Mouse (Mus musculus) stomach, embryonic 15.5 days (tissue): ENCODE measurements at regions not wholly inside any gene's neighbourhood (a gene's known extent, or its start where the extent isn't known, plus 50 kb on each side); places are given as distances from the start of the nearest gene placed in this dataset.
A peak's percentile ranks its signal among the peaks of the same experiment; 100 is the strongest.

Experiments
- ATAC-seq: fragments of 200-750 bp; cut with Nextera tagmentation; 2 replicates; pipeline ENCODE4 v1.8.0; 2017; ENCODE audit warnings: low read depth, moderate number of reproducible peaks, moderate TSS enrichment; ENCODE audit not compliant: insufficient read depth, low FRiP score
- H3K27ac ChIP-seq: fragments of 300-500 bp; sonication (generic); 2 replicates; pipeline ENCODE4 v1.5.1; 2015; ENCODE audit warnings: mild to moderate bottlenecking, inconsistent platforms
- H3K27me3 ChIP-seq: fragments of 300-500 bp; sonication (generic); replicated peaks from 2 replicates; pipeline ENCODE4 v1.6.1; 2015; ENCODE audit warnings: inconsistent platforms
- H3K36me3 ChIP-seq: fragments of 300-500 bp; sonication (generic); 2 replicates; pipeline ENCODE4 v1.6.1; 2015; ENCODE audit warnings: inconsistent platforms
- H3K4me1 ChIP-seq: fragments of 300-500 bp; sonication (generic); 2 replicates; pipeline ENCODE4 v1.6.1; 2015; ENCODE audit warnings: inconsistent platforms
- H3K4me2 ChIP-seq: fragments of 300-500 bp; sonication (generic); 2 replicates; pipeline ENCODE4 v1.6.1; 2015; ENCODE audit warnings: mild to moderate bottlenecking, inconsistent platforms
- H3K4me3 ChIP-seq: fragments of 300-500 bp; sonication (generic); replicated peaks from 2 replicates; pipeline ENCODE4 v1.5.1; 2015; ENCODE audit warnings: inconsistent platforms
- H3K9ac ChIP-seq: fragments of 300-500 bp; sonication (generic); 2 replicates; pipeline ENCODE4 v1.6.1; 2015; ENCODE audit warnings: inconsistent platforms
- H3K9me3 ChIP-seq: fragments of 300-500 bp; sonication (generic); 2 replicates; pipeline ENCODE4 v1.6.1; 2016; ENCODE audit warnings: inconsistent platforms
- WGBS: fragments of 180-500 bp; shearing (Covaris S2); methylation state at CpG from one replicate; pipeline ENCODE4 v1.1.7; 2015; 5-methylcytosine and 5-hydroxymethylcytosine counted together

- Histone ChIP-seq H3K4me1 (peaks cover 18% of the 10 kb centered on the region), H3K36me3 (no peaks in the 10 kb centered on the region), H3K4me2 (no peak overlapping the region), H3K27me3 (no peaks in the 10 kb centered on the region), H3K9ac (no peak overlapping the region), H3K4me3 (no peak overlapping the region), H3K9me3 (no peaks in the 10 kb centered on the region), H3K27ac (peak overlapping the region; percentile 17; the same call in 1 of the 2 replicates)
- 69% methylated on average over 19 of the region's 19 CpGs for WGBS
- ATAC-seq: no peak
Measured at GRCm38 (mm10) chr15:59201894-59202670, 313.0 kb downstream of the Gm49356 start.

DNA sequence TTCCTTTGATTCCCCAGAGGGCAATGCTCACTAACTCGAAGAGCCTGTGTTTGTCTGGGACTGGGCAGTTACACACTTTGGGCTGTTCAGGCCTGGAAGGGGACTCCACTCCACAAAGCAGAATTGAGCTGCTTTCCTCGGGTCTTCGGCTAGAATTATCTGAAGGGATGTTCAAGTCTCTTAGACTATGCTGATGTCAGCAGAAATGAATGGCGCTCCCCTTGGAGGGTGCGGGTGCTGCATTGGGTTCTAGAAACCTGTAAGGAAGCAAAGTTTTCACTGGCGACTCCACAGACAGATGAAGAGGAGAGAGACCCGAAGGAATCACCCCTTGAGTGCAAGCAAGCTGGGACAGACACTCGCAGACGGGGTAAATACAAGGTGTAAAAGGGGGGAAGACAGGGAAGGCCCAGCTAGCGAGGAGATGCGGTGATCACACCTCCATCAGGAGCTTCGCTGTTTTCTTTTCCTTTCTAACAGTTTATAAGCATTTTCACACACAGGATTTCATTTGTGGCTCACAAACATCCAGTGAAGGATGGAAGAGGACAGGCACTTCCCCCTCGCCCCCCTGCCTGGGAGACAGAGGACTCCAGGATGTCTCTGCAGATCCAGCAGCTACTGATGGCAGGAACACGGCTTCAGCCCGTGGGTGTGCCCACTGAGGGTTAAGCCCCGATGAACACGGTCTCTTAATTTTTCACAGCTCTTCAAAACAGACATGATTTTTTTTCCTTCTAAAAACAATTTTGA lies 314.2 kb downstream of the Gm49356 start:
- Histone ChIP-seq H3K9me3 (no peaks in the 10 kb centered on the region), H3K4me2 (no peak overlapping the region), H3K4me3 (no peak overlapping the region), H3K36me3 (no peaks in the 10 kb centered on the region), H3K27me3 (no peaks in the 10 kb centered on the region), H3K4me1 (peaks cover 7% of the 10 kb centered on the region), H3K9ac (no peak overlapping the region), H3K27ac (no peak overlapping the region)
- WGBS: 68% methylated on average over 17 of the region's 17 CpGs
- ATAC-seq: no peak

DNA sequence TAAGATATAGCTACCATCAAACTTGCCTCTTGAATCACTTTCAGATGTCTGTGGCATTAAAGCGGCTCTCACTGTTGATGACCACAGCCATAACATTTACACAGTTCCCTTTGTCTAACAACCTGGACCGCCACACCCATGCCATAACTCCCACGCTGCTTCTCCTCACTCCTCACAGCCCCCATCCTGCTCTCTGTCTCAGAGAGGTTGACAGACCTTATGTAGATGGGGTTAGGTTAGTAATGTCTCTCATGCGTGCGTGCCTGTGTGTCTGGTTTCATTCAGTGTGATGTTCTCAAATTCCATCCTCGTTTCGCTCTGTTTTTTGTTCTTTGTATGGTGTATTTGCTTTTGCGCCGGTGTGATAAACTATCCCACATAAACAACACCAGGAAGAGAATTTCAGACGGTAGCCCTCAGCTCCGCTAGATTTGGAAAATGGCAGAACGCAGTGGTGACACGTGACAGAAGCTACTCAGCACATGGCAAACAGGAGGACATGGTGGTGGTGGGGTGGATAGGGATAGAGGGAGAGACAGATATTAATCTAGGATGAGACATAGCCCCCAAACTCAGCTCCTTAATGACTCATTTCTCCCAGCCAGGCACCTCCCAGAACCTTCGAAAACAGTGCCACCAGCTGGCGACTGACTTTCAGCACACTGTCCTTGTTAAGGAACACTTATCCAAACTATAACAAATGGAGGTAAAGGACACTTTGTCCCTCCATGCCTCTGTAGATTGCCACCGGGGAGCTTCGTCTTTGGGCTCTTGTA lies 314.9 kb downstream of the Gm49356 start:
- Histone ChIP-seq H3K9ac (no peak overlapping the region), H3K27ac (no peak overlapping the region), H3K9me3 (no peaks in the 10 kb centered on the region), H3K27me3 (no peaks in the 10 kb centered on the region), H3K4me1 (peaks cover 4% of the 10 kb centered on the region; the same call in 1 of the 2 replicates), H3K4me3 (no peak overlapping the region), H3K36me3 (no peaks in the 10 kb centered on the region), H3K4me2 (no peak overlapping the region)
- no peak for ATAC-seq
- WGBS: 53% methylated on average over 17 of the region's 17 CpGs

DNA sequence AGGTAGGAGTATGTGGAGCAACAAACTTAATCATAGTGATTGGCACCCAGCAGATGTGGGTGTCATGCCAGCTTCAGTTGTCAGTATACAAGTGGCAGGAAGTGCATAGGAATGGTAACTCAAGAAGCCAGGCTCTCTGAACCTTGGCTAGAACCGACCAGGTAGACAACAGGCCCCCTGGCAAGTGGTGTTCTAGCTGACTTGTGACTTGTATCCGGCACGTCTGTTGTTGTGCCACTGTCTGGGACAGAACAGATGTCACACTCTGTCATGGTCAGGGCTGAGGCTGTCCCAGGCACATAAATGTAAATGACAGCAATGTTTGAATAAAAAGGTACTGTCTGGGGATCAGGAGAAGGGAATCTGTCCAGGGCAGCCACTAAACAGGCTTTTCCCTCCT lies 316.0 kb downstream of the Gm49356 start:
- Histone ChIP-seq H3K27me3 (no peaks in the 10 kb centered on the region), H3K27ac (no peak overlapping the region), H3K4me3 (no peak overlapping the region), H3K9me3 (no peaks in the 10 kb centered on the region), H3K4me1 (peaks cover 4% of the 10 kb centered on the region; the same call in 1 of the 2 replicates), H3K9ac (no peak overlapping the region), H3K4me2 (no peak overlapping the region), H3K36me3 (no peaks in the 10 kb centered on the region)
- no peak for ATAC-seq
- 88% methylated on average over 3 of the region's 3 CpGs for WGBS

- WGBS: 81% methylated on average over 7 of the region's 7 CpGs
- H3K9me3 ChIP-seq: no peaks in the 10 kb centered on the region
- no peak overlapping the region for H3K9ac ChIP-seq
- H3K27ac ChIP-seq: no peak overlapping the region
- no peaks in the 10 kb centered on the region for H3K27me3 ChIP-seq
- no peak overlapping the region for H3K4me3 ChIP-seq
- H3K4me2 ChIP-seq: no peak overlapping the region
- no peaks in the 10 kb centered on the region for H3K36me3 ChIP-seq
- peaks cover 4% of the 10 kb centered on the region; the same call in 1 of the 2 replicates for H3K4me1 ChIP-seq
- no peak for ATAC-seq
Measured at GRCm38 (mm10) chr15:59205544-59205943, 316.4 kb downstream of the Gm49356 start.

- Histone ChIP-seq H3K4me1 (peaks cover 3% of the 10 kb centered on the region; the same call in 1 of the 2 replicates), H3K4me3 (no peak overlapping the region), H3K9ac (no peak overlapping the region), H3K36me3 (no peaks in the 10 kb centered on the region), H3K27ac (no peak overlapping the region), H3K4me2 (no peak overlapping the region), H3K27me3 (no peaks in the 10 kb centered on the region), H3K9me3 (no peaks in the 10 kb centered on the region)
- WGBS: 67% methylated on average over 7 of the region's 7 CpGs
- ATAC-seq: no peak
Measured at GRCm38 (mm10) chr15:59206636-59207035, 317.5 kb downstream of the Gm49356 start.

- no peaks in the 10 kb centered on the region for H3K9me3 ChIP-seq
- no peak for ATAC-seq
- 68% methylated on average over 4 of the region's 4 CpGs for WGBS
Measured at GRCm38 (mm10) chr15:59207976-59208375, 318.9 kb downstream of the Gm49356 start.

DNA sequence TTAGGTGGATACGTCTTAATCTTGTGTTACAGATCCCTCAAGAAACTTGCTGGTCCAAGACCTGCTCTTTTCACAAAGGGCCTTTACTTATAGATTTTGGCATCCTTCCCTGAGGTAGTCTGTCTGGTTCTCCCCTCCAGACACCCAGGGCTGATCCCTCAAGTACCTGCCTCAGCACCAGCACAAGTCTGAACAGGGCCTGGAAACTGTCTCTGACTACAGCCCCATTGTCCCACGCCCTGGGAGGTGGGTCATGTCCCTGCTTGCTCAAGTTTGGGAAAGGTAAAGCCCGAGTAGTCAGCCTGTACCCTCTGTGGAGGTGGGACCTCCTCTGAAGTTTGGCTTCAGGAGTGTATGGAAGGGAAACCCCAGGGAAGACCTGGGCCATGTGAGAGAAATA lies 323.3 kb downstream of the Gm49356 start:
- Histone ChIP-seq H3K9ac (no peak overlapping the region), H3K36me3 (no peaks in the 10 kb centered on the region), H3K27ac (no peak overlapping the region), H3K4me1 (no peaks in the 10 kb centered on the region), H3K4me3 (no peak overlapping the region), H3K9me3 (no peaks in the 10 kb centered on the region), H3K27me3 (no peaks in the 10 kb centered on the region), H3K4me2 (no peak overlapping the region)
- 65% methylated on average over 3 of the region's 3 CpGs for WGBS
- ATAC-seq: no peak

More at GRCm38 (mm10) chr15:59207976-59208375, 318.9 kb downstream of the Gm49356 start:
- H3K9ac ChIP-seq: no peak overlapping the region
- H3K27me3 ChIP-seq: no peaks in the 10 kb centered on the region
- H3K4me1 ChIP-seq: no peaks in the 10 kb centered on the region
- no peaks in the 10 kb centered on the region for H3K36me3 ChIP-seq
- H3K4me2 ChIP-seq: no peak overlapping the region
- no peak overlapping the region for H3K4me3 ChIP-seq
- no peak overlapping the region for H3K27ac ChIP-seq

DNA sequence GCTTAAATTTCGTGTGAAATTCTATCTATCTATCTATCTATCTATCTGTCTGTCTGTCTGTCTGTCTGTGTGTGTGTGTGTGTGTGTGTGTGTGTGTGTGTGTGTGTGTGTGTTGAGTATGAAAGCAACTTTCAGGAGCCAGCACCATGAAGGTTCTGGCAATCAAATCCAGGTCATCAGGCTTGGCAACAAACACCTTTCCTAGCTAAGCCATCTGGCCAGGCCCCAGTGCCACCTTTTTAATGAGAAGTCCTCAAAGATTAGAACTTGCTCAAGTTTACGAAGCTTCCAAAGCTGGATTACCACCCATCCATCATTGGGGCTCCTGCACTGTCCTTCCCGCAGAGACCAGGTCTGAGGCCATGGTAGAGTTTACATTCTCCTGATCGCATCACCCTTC lies 325.0 kb downstream of the Gm49356 start:
- Histone ChIP-seq H3K4me1 (no peaks in the 10 kb centered on the region), H3K4me3 (no peak overlapping the region), H3K36me3 (no peaks in the 10 kb centered on the region), H3K27ac (no peak overlapping the region), H3K9me3 (no peaks in the 10 kb centered on the region), H3K4me2 (no peak overlapping the region), H3K9ac (no peak overlapping the region), H3K27me3 (no peaks in the 10 kb centered on the region)
- ATAC-seq: no peak
- WGBS: 70% methylated on average over 4 of the region's 4 CpGs

GRCm38 (mm10) chr15:59215239-59215638 lies 326.1 kb downstream of the Gm49356 start:
- Histone ChIP-seq H3K4me2 (no peak overlapping the region), H3K4me1 (no peaks in the 10 kb centered on the region), H3K27me3 (no peaks in the 10 kb centered on the region), H3K36me3 (no peaks in the 10 kb centered on the region), H3K9ac (no peak overlapping the region), H3K4me3 (no peak overlapping the region), H3K27ac (no peak overlapping the region), H3K9me3 (no peaks in the 10 kb centered on the region)
- ATAC-seq: no peak
- WGBS: 81% methylated on average over 4 of the region's 4 CpGs

DNA sequence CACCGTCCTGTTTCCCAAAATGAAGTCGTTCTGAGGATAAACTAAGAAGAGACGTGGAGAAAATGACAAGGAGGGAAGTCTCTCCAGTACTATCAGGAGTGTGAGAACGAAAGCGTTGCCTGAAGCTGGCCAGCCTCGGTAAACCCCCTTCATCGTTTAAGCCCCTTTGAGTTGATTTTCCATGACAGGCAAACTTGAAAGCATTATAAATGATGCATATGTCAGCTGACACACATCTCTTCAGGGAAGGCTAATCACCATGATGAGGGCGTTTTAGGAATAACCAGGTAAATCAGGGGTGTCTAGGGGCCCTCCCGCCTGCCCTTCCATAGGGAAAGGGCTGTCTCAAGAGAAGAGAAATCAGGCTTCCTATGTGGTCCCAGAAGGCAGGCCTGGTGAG lies 328.4 kb downstream of the Gm49356 start:
- no peak for ATAC-seq
- no peaks in the 10 kb centered on the region for H3K9me3 ChIP-seq
- no peak overlapping the region for H3K4me2 ChIP-seq
- H3K36me3 ChIP-seq: no peaks in the 10 kb centered on the region
- no peak overlapping the region for H3K27ac ChIP-seq
- 82% methylated on average over 9 of the region's 9 CpGs for WGBS
- no peaks in the 10 kb centered on the region for H3K27me3 ChIP-seq
- no peaks in the 10 kb centered on the region for H3K4me1 ChIP-seq
- no peak overlapping the region for H3K4me3 ChIP-seq
- H3K9ac ChIP-seq: no peak overlapping the region

- no peak overlapping the region for H3K9ac ChIP-seq
- no peaks in the 10 kb centered on the region for H3K27me3 ChIP-seq
- no peak overlapping the region for H3K4me3 ChIP-seq
- no peak overlapping the region for H3K4me2 ChIP-seq
- no peaks in the 10 kb centered on the region for H3K9me3 ChIP-seq
- WGBS: 85% methylated on average over 7 of the region's 7 CpGs
- no peaks in the 10 kb centered on the region for H3K36me3 ChIP-seq
- no peak for ATAC-seq
- no peaks in the 10 kb centered on the region for H3K4me1 ChIP-seq
- no peak overlapping the region for H3K27ac ChIP-seq
Measured at GRCm38 (mm10) chr15:59218916-59219315, 329.8 kb downstream of the Gm49356 start.
